In genomic region chr2:168052689-168053088, GRCm38 (mm10) we compare ENCODE assay signal across 8 mouse cellular contexts. TPM values are rescaled to one million over a fixed set of nuclear protein-coding genes. Genes with fewer than 3 reads are reported as not detected.
DNase-seq lines count a peak whose midpoint lies in the region; ATAC-seq and TF ChIP-seq lines count a peak whose summit lies in the region.

No protein-coding gene starts in this region.

- TF ChIP-seq CTCF in forebrain, postnatal 0 days (IDR thresholded peaks at IDR 0.05; ENCODE audit: low read depth), result peak; percentile 62

- H3K4me1 ChIP-seq in forebrain, postnatal 0 days (ENCODE audit: insufficient read depth), result peaks cover 6% of the 10 kb centered on the region; the same call in 1 of the 2 replicates
- H3K4me1 ChIP-seq in forebrain, embryonic 16.5 days (replicated peaks; ENCODE audit: control insufficient read depth, insufficient read depth, low read length), result peaks cover 16% of the 10 kb centered on the region
- H3K4me1 ChIP-seq in midbrain, embryonic 11.5 days (ENCODE audit: control insufficient read depth, insufficient read depth, low read length), result peaks cover 7% of the 10 kb centered on the region; the same call in 1 of the 2 replicates
- H3K4me1 ChIP-seq in midbrain, embryonic 13.5 days (replicated peaks), result peaks cover 19% of the 10 kb centered on the region

- no peak for DNase-seq in forebrain, postnatal 0 days
- peak; percentile 92 for DNase-seq in midbrain, embryonic 11.5 days (ENCODE audit: low spot score, missing footprints)
- DNase-seq in adrenal gland, postnatal 14 days, result peak; percentile 75
- peak; percentile 78 for DNase-seq in kidney, adult 9 months
- peak; percentile 69 for DNase-seq in retina, embryonic 14.5 days (ENCODE audit: low spot score)
- DNase-seq in MN1 (ENCODE audit: low spot score), result no peak

- H3K27me3 ChIP-seq in forebrain, postnatal 0 days (ENCODE audit: insufficient read depth, low read length), result peaks cover 32% of the 10 kb centered on the region
- H3K27me3 ChIP-seq in forebrain, embryonic 16.5 days (replicated peaks; ENCODE audit: control insufficient read depth, insufficient read depth, low read length), result peaks cover 26% of the 10 kb centered on the region
- peaks cover 30% of the 10 kb centered on the region for H3K27me3 ChIP-seq in midbrain, embryonic 11.5 days (ENCODE audit: control insufficient read depth, insufficient read depth, low read length)
- peaks cover 47% of the 10 kb centered on the region for H3K27me3 ChIP-seq in midbrain, embryonic 13.5 days

- 13% methylated on average over 2 of the region's 2 CpGs for WGBS in forebrain, postnatal 0 days
- WGBS in forebrain, embryonic 16.5 days, result 10% methylated on average over 2 of the region's 2 CpGs
- 7% methylated on average over 2 of the region's 2 CpGs for WGBS in midbrain, embryonic 11.5 days
- WGBS in midbrain, embryonic 13.5 days, result 19% methylated on average over 2 of the region's 2 CpGs

- H3K9ac ChIP-seq in forebrain, postnatal 0 days, result no peak overlapping the region
- H3K9ac ChIP-seq in forebrain, embryonic 16.5 days (replicated peaks; ENCODE audit: low read depth, low read length), result no peak overlapping the region
- H3K9ac ChIP-seq in midbrain, embryonic 11.5 days (ENCODE audit: low read length), result no peak overlapping the region
- H3K9ac ChIP-seq in midbrain, embryonic 13.5 days (replicated peaks), result no peak overlapping the region

- H3K36me3 ChIP-seq in forebrain, postnatal 0 days (ENCODE audit: insufficient read depth), result no peaks in the 10 kb centered on the region
- no peaks in the 10 kb centered on the region for H3K36me3 ChIP-seq in forebrain, embryonic 16.5 days (ENCODE audit: control insufficient read depth, insufficient read depth)
- H3K36me3 ChIP-seq in midbrain, embryonic 11.5 days (ENCODE audit: control insufficient read depth, insufficient read depth, low read length), result no peaks in the 10 kb centered on the region
- no peaks in the 10 kb centered on the region for H3K36me3 ChIP-seq in midbrain, embryonic 13.5 days

- no peak overlapping the region for H3K27ac ChIP-seq in forebrain, postnatal 0 days (ENCODE audit: low read depth, low read length)
- no peak overlapping the region for H3K27ac ChIP-seq in forebrain, embryonic 16.5 days (ENCODE audit: low read length)
- no peak overlapping the region for H3K27ac ChIP-seq in midbrain, embryonic 11.5 days (ENCODE audit: low read depth, low read length)
- no peak overlapping the region for H3K27ac ChIP-seq in midbrain, embryonic 13.5 days

- H3K9me3 ChIP-seq in forebrain, postnatal 0 days (ENCODE audit: low read length), result no peaks in the 10 kb centered on the region
- H3K9me3 ChIP-seq in forebrain, embryonic 16.5 days (ENCODE audit: control insufficient read depth, low read length), result no peaks in the 10 kb centered on the region
- no peaks in the 10 kb centered on the region for H3K9me3 ChIP-seq in midbrain, embryonic 11.5 days (ENCODE audit: control insufficient read depth, low read length)
- no peaks in the 10 kb centered on the region for H3K9me3 ChIP-seq in midbrain, embryonic 13.5 days

- ATAC-seq in forebrain, postnatal 0 days, result no peak
- no peak for ATAC-seq in forebrain, embryonic 16.5 days
- no peak for ATAC-seq in midbrain, embryonic 11.5 days (ENCODE audit: low FRiP score)
- no peak for ATAC-seq in midbrain, embryonic 13.5 days

- H3K4me3 ChIP-seq in forebrain, postnatal 0 days (ENCODE audit: low read depth, low read length), result no peak overlapping the region
- no peak overlapping the region for H3K4me3 ChIP-seq in forebrain, embryonic 16.5 days (replicated peaks; ENCODE audit: low read length)
- no peak overlapping the region for H3K4me3 ChIP-seq in midbrain, embryonic 11.5 days (ENCODE audit: low read depth, low read length)
- H3K4me3 ChIP-seq in midbrain, embryonic 13.5 days (replicated peaks), result no peak overlapping the region

- no peak overlapping the region for H3K4me2 ChIP-seq in forebrain, postnatal 0 days (ENCODE audit: low read depth)
- no peak overlapping the region for H3K4me2 ChIP-seq in forebrain, embryonic 16.5 days (ENCODE audit: low read length)
- no peak overlapping the region for H3K4me2 ChIP-seq in midbrain, embryonic 11.5 days
- no peak overlapping the region for H3K4me2 ChIP-seq in midbrain, embryonic 13.5 days (replicated peaks)

RNA-seq across cellular contexts. Expression of gene Pard6b, which starts 28.1 kb away (rescaled TPM):
- 4.2 and 5.3 TPM in 2 replicates for total RNA-seq in forebrain, postnatal 0 days (2014; rRNA removed)
- 2.8 and 4.1 TPM in 2 replicates for polyA plus RNA-seq in forebrain, postnatal 0 days (2015; fragmentation: Nextera tagmentation; extraction: Ambion mirVana)
- polyA plus RNA-seq in forebrain, embryonic 16.5 days (2015; fragmentation: Nextera tagmentation; extraction: Ambion mirVana), result 6.1 and 6.2 TPM in 2 replicates
- polyA plus RNA-seq in midbrain, embryonic 11.5 days (2014; fragmentation: Nextera tagmentation; extraction: Ambion mirVana), result 6.5 and 8.0 TPM in 2 replicates
- polyA plus RNA-seq in midbrain, embryonic 13.5 days (2015; fragmentation: Nextera tagmentation; extraction: Ambion mirVana), result 7.0 and 7.9 TPM in 2 replicates
- total RNA-seq in adrenal gland, postnatal 14 days (2021), result 1.7 and 1.9 TPM in 2 replicates

RNA-seq across cellular contexts. Expression of gene Ripor3, which starts 42.3 kb away (rescaled TPM):
- total RNA-seq in forebrain, postnatal 0 days (2014; rRNA removed), result 0.29 and 0.69 TPM in 2 replicates
- polyA plus RNA-seq in forebrain, postnatal 0 days (2015; fragmentation: Nextera tagmentation; extraction: Ambion mirVana), result 0.19 and 0.39 TPM in 2 replicates
- 0.26 and 0.37 TPM in 2 replicates for polyA plus RNA-seq in forebrain, embryonic 16.5 days (2015; fragmentation: Nextera tagmentation; extraction: Ambion mirVana)
- 0.57 and 0.75 TPM in 2 replicates for polyA plus RNA-seq in midbrain, embryonic 11.5 days (2014; fragmentation: Nextera tagmentation; extraction: Ambion mirVana)
- 0.15 and 0.27 TPM in 2 replicates for polyA plus RNA-seq in midbrain, embryonic 13.5 days (2015; fragmentation: Nextera tagmentation; extraction: Ambion mirVana)
- 2.6 and 5.3 TPM in 2 replicates for total RNA-seq in adrenal gland, postnatal 14 days (2021)

Comparison
In these comparisons a context has a peak if more than half of its experiments do, and no peak if none do; other contexts are left out.
1. DNase-seq: peak in midbrain, embryonic 11.5 days (single experiment), adrenal gland, postnatal 14 days (single experiment), kidney, adult 9 months (single experiment) and retina, embryonic 14.5 days (single experiment); none in forebrain, postnatal 0 days (single experiment) and MN1 (single experiment).